Mouse (Mus musculus): ENCODE results near the gene Olfr1320.
"Not testable (repeated sequence)": the region's sequence is repeated elsewhere in the genome, so short reads cannot be mapped to it uniquely, and the experiment has no call there.

Olfr1320 gene

GRCm38 (mm10) chrX:49672033-49672432 lies at the start of gene Olfr1320:
Gene Olfr1320 (plus strand): TSS chrX:49672333.
- no peak for DNase-seq (ENCODE audit: low spot score)

DNA sequence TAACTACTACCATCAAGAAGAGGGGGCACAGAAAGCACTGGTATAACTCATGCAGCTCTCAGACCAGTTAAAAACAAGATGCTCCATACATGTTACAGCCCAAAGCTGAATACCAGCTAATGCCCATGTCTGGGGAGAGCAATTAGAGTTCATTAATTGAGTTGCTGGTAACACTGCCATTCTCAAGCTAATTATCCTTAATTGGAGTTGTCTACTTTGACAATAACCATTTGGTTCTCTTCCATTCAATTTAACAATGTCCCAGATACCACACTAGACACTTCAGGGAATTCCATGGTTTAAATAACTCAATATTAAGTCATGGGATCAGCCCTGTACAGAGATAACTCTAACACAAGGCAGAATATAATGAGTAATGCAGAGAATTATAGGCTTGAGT lies 44.6 kb upstream of the Olfr1320 start:
- DNase-seq (ENCODE audit: low spot score) = no peak

DNA sequence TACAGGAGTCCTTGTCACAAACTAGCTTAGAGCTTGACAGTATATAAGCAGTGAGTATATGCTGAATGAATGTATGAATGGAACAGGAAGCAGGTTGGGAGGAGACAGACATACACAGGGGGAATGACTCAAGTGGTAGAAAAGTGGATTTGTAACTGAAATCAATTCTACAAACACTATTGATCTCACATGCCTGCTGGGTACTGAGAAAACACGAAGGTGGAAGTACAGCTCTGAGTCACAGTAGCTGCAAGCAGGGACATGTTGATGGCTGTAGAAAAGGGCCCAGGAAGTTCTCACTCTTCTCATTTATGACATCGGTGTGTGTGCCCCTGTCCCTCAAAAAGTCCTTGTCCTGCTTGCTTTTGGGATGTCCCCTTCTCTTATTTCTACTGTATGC lies 40.9 kb upstream of the Olfr1320 start:
- no peak for DNase-seq (ENCODE audit: low spot score)

DNA sequence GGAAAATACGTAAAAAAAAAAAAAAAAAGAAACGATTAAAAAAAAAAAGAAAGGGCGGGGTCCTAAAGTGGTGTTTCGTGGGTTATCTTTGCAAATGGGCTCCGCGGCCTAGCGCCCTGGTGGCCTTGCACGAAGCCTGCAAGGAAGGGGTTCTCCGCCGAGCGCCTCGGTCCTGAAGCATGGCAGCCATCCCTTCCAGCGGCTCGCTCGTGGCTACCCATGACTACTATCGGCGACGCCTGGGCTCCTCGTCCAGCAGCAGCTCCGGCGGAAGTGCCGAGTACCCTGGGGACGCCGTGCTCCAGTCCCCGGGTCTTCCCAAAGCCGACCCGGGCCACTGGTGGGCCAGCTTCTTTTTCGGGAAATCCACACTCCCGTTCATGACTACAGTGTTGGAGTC lies 11.4 kb upstream of the Olfr1320 start:
- not testable (repeated sequence) for DNase-seq (ENCODE audit: low spot score)

Data from urinary bladder, postnatal 25 days (tissue).